Mouse (Mus musculus) liver, adult 2 months (tissue): Measurements from ENCODE around the gene Gpld1.

Experiments used
- CTCF ChIP-seq: fragments of 200-500 bp; IDR thresholded peaks from 2 replicates; pipeline ENCODE4 v1.5.1; 2011; ENCODE audit warnings: low read depth, low read length, control low read depth
- POLR2A ChIP-seq: fragments of 200-500 bp; IDR thresholded peaks from 2 replicates; pipeline ENCODE4 v1.6.1; 2011; ENCODE audit warnings: low read length, control low read depth; ENCODE audit not compliant: insufficient read depth; ENCODE audit errors: extremely low read depth

- TF ChIP-seq CTCF: no peak
- peak; percentile 57; the same call in 1 of the 2 replicates for TF ChIP-seq POLR2A
These were observed 351 bp downstream of the Gpld1 start for GRCm38 (mm10) chr13:24943303-24943702.
